Mouse (Mus musculus) liver, adult 2 months (tissue): Measurements from ENCODE around the gene Pop7. TPM values are rescaled to one million over a fixed set of nuclear protein-coding genes. Genes with fewer than 3 reads are reported as not detected.

Experiments
- DNase-seq: peaks from one replicate; pipeline ENCODE4 v3.0.0-alpha.2; 2011; ENCODE audit warnings: low read depth, low spot score; ENCODE audit errors: extremely low read depth
- H3K27ac ChIP-seq: fragments of 200-500 bp; replicated peaks from 2 replicates; pipeline ENCODE4 v1.5.1; 2012; ENCODE audit warnings: low read depth, mild to moderate bottlenecking, control low read depth, inconsistent platforms, low read length; ENCODE audit not compliant: insufficient read depth
- H3K27me3 ChIP-seq: fragments of 200-500 bp; 2 replicates; pipeline ENCODE4 v1.6.1; 2012; ENCODE audit warnings: mild to moderate bottlenecking, moderate library complexity, low read length, inconsistent platforms; ENCODE audit not compliant: control insufficient read depth, insufficient read depth
- H3K36me3 ChIP-seq: fragments of 200-500 bp; 2 replicates; pipeline ENCODE4 v1.6.1; 2012; ENCODE audit warnings: low read length, inconsistent platforms; ENCODE audit not compliant: control insufficient read depth, insufficient read depth
- H3K4me1 ChIP-seq: fragments of 200-500 bp; 2 replicates; pipeline ENCODE4 v1.6.1; 2011; ENCODE audit warnings: low read length; ENCODE audit not compliant: control insufficient read depth, insufficient read depth
- H3K4me3 ChIP-seq: fragments of 200-500 bp; 2 replicates; pipeline ENCODE4 v1.5.1; 2011; ENCODE audit warnings: low read depth, mild to moderate bottlenecking, control low read depth, low read length, moderate library complexity; ENCODE audit not compliant: insufficient read depth
- H3K79me2 ChIP-seq: fragments of 200-500 bp; 2 replicates; pipeline ENCODE4 v1.6.1; 2012; ENCODE audit warnings: inconsistent platforms, mild to moderate bottlenecking, low read length, moderate library complexity; ENCODE audit not compliant: control insufficient read depth, insufficient read depth
- H3K9ac ChIP-seq: fragments of 200-500 bp; 2 replicates; pipeline ENCODE4 v1.6.1; 2012; ENCODE audit warnings: low read depth, mild to moderate bottlenecking, control low read depth, inconsistent platforms, low read length
- CTCF ChIP-seq: fragments of 200-500 bp; IDR thresholded peaks from 2 replicates; pipeline ENCODE4 v1.5.1; 2011; ENCODE audit warnings: low read depth, low read length, control low read depth
- POLR2A ChIP-seq: fragments of 200-500 bp; IDR thresholded peaks from 2 replicates; pipeline ENCODE4 v1.6.1; 2011; ENCODE audit warnings: low read length, control low read depth; ENCODE audit not compliant: insufficient read depth; ENCODE audit errors: extremely low read depth
- WGBS: fragments of 180-500 bp; shearing (Covaris S2); methylation state at CpG from one replicate; pipeline ENCODE4 v1.1.7; 2018; 5-methylcytosine and 5-hydroxymethylcytosine counted together
- polyA plus RNA-seq: library from polyadenylated mRNA; depleted of rRNA; stranded (reverse); fragments of >200 nt; gene quantifications from 2 replicates; pipeline ENCODE4 v1.2.3, GENCODE M21; 2012; rRNA removed
- total RNA-seq: library from RNA; depleted of rRNA; stranded (reverse); fragments of >200 nt; gene quantifications from 2 replicates; pipeline ENCODE4 v1.2.3, GENCODE M21; 2014; rRNA removed

Gene Pop7
- total and polyA plus RNA-seq, 2 experiments, result 5.9 to 17.8 TPM

DNA sequence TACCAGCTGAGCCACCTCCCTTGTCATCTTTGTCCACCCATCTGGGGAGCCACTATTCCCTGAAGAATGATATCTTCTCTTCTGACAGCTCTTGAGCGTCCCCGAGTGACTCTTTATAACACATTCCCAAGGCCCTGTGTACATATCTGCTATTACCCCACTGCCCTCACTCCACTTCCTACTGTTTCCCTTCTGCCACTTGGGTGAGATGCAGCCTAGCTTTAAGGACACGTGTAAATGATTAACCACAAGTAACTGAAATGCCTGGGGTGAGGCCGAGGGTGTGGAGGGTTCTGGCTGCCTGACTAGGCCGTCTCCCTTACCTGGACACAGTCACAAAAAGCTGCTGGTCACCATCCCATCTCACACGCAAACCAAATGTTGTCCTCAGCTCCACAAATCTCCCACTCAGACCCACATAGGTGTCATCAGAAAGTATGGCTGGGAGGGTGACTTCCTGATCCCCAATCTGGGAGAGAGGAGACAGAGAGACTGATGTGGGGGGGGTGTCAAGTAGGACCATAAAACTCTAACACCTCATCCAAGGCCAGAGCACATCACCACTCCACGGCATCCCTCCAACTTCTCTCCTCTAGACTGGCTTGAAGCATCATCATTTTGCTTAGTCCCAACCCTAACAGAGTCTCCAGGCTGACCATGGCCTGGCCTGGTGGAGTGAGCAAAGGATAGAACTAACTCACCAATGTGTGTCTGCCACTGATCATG is 46.3 kb downstream of the Pop7 start:
- no peak overlapping the region for H3K9ac ChIP-seq
- no peaks in the 10 kb centered on the region for H3K27me3 ChIP-seq
- H3K27ac ChIP-seq, result no peak overlapping the region
- H3K36me3 ChIP-seq, result no peaks in the 10 kb centered on the region
- TF ChIP-seq CTCF (no peak), POLR2A (no peak)
- no peaks in the 10 kb centered on the region for H3K79me2 ChIP-seq
- H3K4me1 ChIP-seq, result no peaks in the 10 kb centered on the region
- no peak overlapping the region for H3K4me3 ChIP-seq
- WGBS, result 27% methylated on average over 7 of the region's 7 CpGs
- DNase-seq, result peak; percentile 66

DNA sequence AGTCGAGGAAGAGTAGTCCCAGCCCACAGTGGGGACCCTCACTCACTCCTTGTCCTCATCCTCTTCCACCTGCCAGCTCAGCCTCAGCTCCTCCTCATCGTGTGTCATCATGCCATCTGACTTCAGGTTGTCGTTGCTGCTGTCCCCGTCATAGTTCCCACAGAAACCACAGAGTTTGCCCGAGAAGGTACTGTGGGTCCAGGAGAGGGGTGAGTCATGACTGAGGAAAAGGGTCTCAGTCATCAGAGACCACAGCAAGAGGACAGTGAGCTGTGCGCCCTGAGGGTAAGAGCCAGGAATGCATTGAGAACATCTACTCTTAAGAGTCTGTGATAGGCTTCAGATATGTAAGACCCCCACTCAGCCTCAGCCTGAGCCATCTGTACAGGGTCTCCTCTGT is 47.1 kb downstream of the Pop7 start:
- DNase-seq, result no peak
- Histone ChIP-seq H3K4me3 (no peak overlapping the region), H3K79me2 (no peaks in the 10 kb centered on the region), H3K27ac (no peak overlapping the region), H3K9ac (no peak overlapping the region), H3K4me1 (no peaks in the 10 kb centered on the region), H3K27me3 (no peaks in the 10 kb centered on the region), H3K36me3 (no peaks in the 10 kb centered on the region)
- TF ChIP-seq CTCF (no peak), POLR2A (no peak)
- WGBS, result 73% methylated on average over 6 of the region's 6 CpGs

Other genes with a start within 250 kb of the Pop7 start
- gene Ache, start 215.0 kb downstream of the Pop7 start, total RNA-seq, result 0.28 and 0.34 TPM in 2 replicates
- 0.36 and 0.55 TPM in 2 replicates for gene Ache, start 215.0 kb downstream of the Pop7 start, polyA plus RNA-seq
- 1.1 and 1.4 TPM in 2 replicates for gene Ufsp1, start 207.9 kb downstream of the Pop7 start, total RNA-seq
- 6.3 and 7.9 TPM in 2 replicates for gene Ufsp1, start 207.9 kb downstream of the Pop7 start, polyA plus RNA-seq
- 20.7 and 25.2 TPM in 2 replicates for gene Srrt, start 194.8 kb downstream of the Pop7 start, total RNA-seq
- 36.2 and 61.5 TPM in 2 replicates for gene Srrt, start 194.8 kb downstream of the Pop7 start, polyA plus RNA-seq
- gene Trip6, start 188.1 kb downstream of the Pop7 start, total RNA-seq, result 5.8 and 6.5 TPM in 2 replicates
- gene Trip6, start 188.1 kb downstream of the Pop7 start, polyA plus RNA-seq, result 14.7 and 25.0 TPM in 2 replicates
- gene Slc12a9, start 168.9 kb downstream of the Pop7 start, total RNA-seq, result 4.0 and 4.7 TPM in 2 replicates
- gene Slc12a9, start 168.9 kb downstream of the Pop7 start, polyA plus RNA-seq, result 11.9 and 20.3 TPM in 2 replicates
- gene Ephb4, start 152.4 kb downstream of the Pop7 start, total RNA-seq, result 10.8 and 15.5 TPM in 2 replicates
- gene Ephb4, start 152.4 kb downstream of the Pop7 start, polyA plus RNA-seq, result 14.0 and 14.1 TPM in 2 replicates
- gene Zan, start 25.5 kb downstream of the Pop7 start, total RNA-seq, result under 0.01 TPM in 1 of 2 replicates, not detected in the other
- gene Zan, start 25.5 kb downstream of the Pop7 start, polyA plus RNA-seq, result 0.02 TPM in 1 of 2 replicates, not detected in the other
- gene Gigyf1, start 16.0 kb upstream of the Pop7 start, total RNA-seq, result 2.7 and 4.2 TPM in 2 replicates
- 9.3 and 14.0 TPM in 2 replicates for gene Gigyf1, start 16.0 kb upstream of the Pop7 start, polyA plus RNA-seq
- not detected in 2 replicates for gene Epo, start 30.7 kb upstream of the Pop7 start, total RNA-seq
- gene Epo, start 30.7 kb upstream of the Pop7 start, polyA plus RNA-seq, result not detected in 2 replicates
- gene Gnb2, start 31.0 kb upstream of the Pop7 start, total RNA-seq, result 87.2 and 134 TPM in 2 replicates
- 332 and 431 TPM in 2 replicates for gene Gnb2, start 31.0 kb upstream of the Pop7 start, polyA plus RNA-seq
- not detected in 2 replicates for gene Actl6b, start 51.0 kb upstream of the Pop7 start, total RNA-seq
- gene Actl6b, start 51.0 kb upstream of the Pop7 start, polyA plus RNA-seq, result not detected in 2 replicates
- gene Tfr2, start 67.3 kb upstream of the Pop7 start, total RNA-seq, result 225 and 288 TPM in 2 replicates
- 478 and 486 TPM in 2 replicates for gene Tfr2, start 67.3 kb upstream of the Pop7 start, polyA plus RNA-seq
- 4.3 and 6.5 TPM in 2 replicates for gene Mospd3, start 98.5 kb upstream of the Pop7 start, total RNA-seq
- gene Mospd3, start 98.5 kb upstream of the Pop7 start, polyA plus RNA-seq, result 84.3 and 98.8 TPM in 2 replicates
- gene Pcolce, start 111.3 kb upstream of the Pop7 start, total RNA-seq, result 4.4 and 6.7 TPM in 2 replicates
- gene Pcolce, start 111.3 kb upstream of the Pop7 start, polyA plus RNA-seq, result 11.9 TPM in 2 replicates
- 0.07 TPM in 1 of 2 replicates, not detected in the other for gene Fbxo24, start 126.5 kb upstream of the Pop7 start, total RNA-seq
- gene Fbxo24, start 126.5 kb upstream of the Pop7 start, polyA plus RNA-seq, result 0.05 and 0.06 TPM in 2 replicates
- gene Lrch4, start 126.6 kb upstream of the Pop7 start, total RNA-seq, result 0.74 and 1.1 TPM in 2 replicates
- 10.7 and 15.0 TPM in 2 replicates for gene Lrch4, start 126.6 kb upstream of the Pop7 start, polyA plus RNA-seq
- gene Gm20605, start 126.7 kb upstream of the Pop7 start, total RNA-seq, result 0.74 and 1.5 TPM in 2 replicates
- 4.3 and 5.6 TPM in 2 replicates for gene Gm20605, start 126.7 kb upstream of the Pop7 start, polyA plus RNA-seq
- 0.65 and 1.6 TPM in 2 replicates for gene Sap25, start 138.8 kb upstream of the Pop7 start, total RNA-seq
- gene Sap25, start 138.8 kb upstream of the Pop7 start, polyA plus RNA-seq, result 13.0 and 22.7 TPM in 2 replicates
- 0.07 TPM in 1 of 2 replicates, not detected in the other for gene Irs3, start 143.2 kb upstream of the Pop7 start, total RNA-seq
- gene Irs3, start 143.2 kb upstream of the Pop7 start, polyA plus RNA-seq, result 0.07 and 0.20 TPM in 2 replicates
- 14.8 and 22.1 TPM in 2 replicates for gene Agfg2, start 182.2 kb upstream of the Pop7 start, total RNA-seq
- gene Agfg2, start 182.2 kb upstream of the Pop7 start, polyA plus RNA-seq, result 35.9 and 42.2 TPM in 2 replicates
- gene Nyap1, start 239.1 kb upstream of the Pop7 start, total RNA-seq, result 0.13 and 0.18 TPM in 2 replicates
- gene Nyap1, start 239.1 kb upstream of the Pop7 start, polyA plus RNA-seq, result 0.17 and 0.28 TPM in 2 replicates
- gene Tsc22d4, start 243.2 kb upstream of the Pop7 start, total RNA-seq, result 4.4 and 4.5 TPM in 2 replicates
- 11.4 and 22.1 TPM in 2 replicates for gene Tsc22d4, start 243.2 kb upstream of the Pop7 start, polyA plus RNA-seq